Mouse (Mus musculus): Measurements from ENCODE around the gene Fyco1. TPM values are rescaled to one million over a fixed set of nuclear protein-coding genes. Genes with fewer than 3 reads are reported as not detected.

The Fyco1 gene
- 10.8 and 12.0 TPM in 2 replicates for polyA plus RNA-seq (2016; fragmentation: Nextera tagmentation; extraction: Ambion mirVana)

DNA sequence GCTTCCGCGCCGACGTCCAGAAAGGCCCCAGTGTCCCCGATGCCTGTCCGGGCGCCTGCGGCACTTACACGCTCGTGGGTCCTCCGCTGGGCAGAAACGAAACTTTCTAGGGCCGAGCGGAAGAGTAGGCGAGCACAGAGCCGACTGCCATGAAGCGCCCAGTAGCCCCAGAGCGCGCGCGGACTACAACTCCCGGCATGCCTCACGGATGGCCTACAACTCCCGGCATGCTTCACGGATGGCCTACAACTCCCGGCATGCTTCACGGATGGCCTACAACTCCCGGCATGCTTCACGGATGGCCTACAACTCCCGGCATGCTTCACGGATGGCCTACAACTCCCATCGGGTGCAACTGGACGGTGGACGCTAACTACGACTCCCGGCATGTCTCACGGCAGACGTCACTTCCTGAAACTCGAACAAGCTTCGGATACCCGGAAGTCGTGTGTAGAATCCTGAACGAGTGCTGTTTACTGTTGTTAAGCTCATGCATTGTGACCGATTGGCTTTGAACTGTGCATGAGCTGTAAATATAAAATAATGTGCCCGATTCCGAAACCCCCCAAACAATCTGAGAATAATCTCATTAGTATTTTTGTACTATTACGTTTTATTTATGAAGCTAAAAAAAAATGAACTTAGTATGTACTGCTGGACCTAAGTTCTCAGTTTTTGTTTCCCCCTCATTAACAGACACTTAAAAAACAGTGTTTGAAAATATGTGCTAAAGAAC is at the start of gene Fyco1:
Gene Fyco1, minus strand, starts transcription at position 187 of the 736 bp plus-strand sequence.
- Histone ChIP-seq H3K36me3 (no peaks in the 10 kb centered on the region), H3K4me1 (peaks cover 21% of the 10 kb centered on the region), H3K27ac (replicated peaks) (peak within 1 kb of the TSS; percentile 90), H3K4me3 (peak within 1 kb of the TSS; percentile 72), H3K27me3 (ENCODE audit: low read depth, poor library complexity, severe bottlenecking) (no peaks in the 10 kb centered on the region), H3K9me3 (replicated peaks) (no peaks in the 10 kb centered on the region)
- under 1% methylated on average over 47 of the region's 47 CpGs for whole genome bisulfite sequencing
- DNase-seq (ENCODE audit: low spot score), result peak; percentile 90

GRCm38 (mm10) chr9:123872049-123872448 is 20.4 kb upstream of the Fyco1 start:
- Histone ChIP-seq H3K27me3 (ENCODE audit: low read depth, poor library complexity, severe bottlenecking) (no peaks in the 10 kb centered on the region), H3K9me3 (replicated peaks) (no peaks in the 10 kb centered on the region)

DNA sequence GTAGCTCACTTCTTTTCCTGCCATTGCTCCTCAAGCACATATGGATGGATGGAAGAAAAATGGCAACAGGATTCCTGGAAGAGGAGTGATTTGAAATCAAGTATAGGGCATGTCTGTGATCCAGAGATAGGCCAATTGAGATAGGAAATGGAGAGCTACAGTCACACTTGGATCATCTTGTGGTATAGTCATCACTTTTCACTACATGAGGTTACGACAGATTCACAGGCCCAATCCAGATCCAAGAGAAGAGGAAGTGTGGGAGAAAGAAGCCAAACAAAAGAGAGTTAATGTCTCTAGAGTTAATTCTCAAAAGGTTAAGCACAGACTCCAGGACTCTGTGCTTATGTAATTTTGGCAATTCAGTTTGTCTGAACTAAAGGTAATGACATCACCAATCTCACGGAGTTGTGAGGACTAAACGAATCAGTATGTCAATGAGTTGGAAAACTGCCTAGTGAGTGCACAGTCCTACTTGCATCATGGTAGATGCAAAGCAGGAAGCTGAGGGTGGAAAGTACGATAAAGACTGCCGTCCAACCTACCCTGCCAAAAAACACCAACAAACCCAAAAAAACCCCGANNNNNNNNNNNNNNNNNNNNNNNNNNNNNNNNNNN is 17.6 kb upstream of the Fyco1 start:
- Histone ChIP-seq H3K36me3 (no peaks in the 10 kb centered on the region), H3K27me3 (ENCODE audit: low read depth, poor library complexity, severe bottlenecking) (no peaks in the 10 kb centered on the region), H3K4me1 (no peaks in the 10 kb centered on the region), H3K9me3 (replicated peaks) (no peaks in the 10 kb centered on the region), H3K27ac (replicated peaks) (no peak overlapping the region), H3K4me3 (no peak overlapping the region)
- 57% methylated on average over 6 of the region's 6 CpGs for WGBS
- no peak for DNase-seq (ENCODE audit: low spot score)

More at GRCm38 (mm10) chr9:123872049-123872448, 20.4 kb upstream of the Fyco1 start:
- H3K27ac ChIP-seq (replicated peaks), result no peak overlapping the region
- no peak overlapping the region for H3K4me3 ChIP-seq
- 78% methylated on average over 4 of the region's 4 CpGs for WGBS
- no peaks in the 10 kb centered on the region for H3K4me1 ChIP-seq
- no peaks in the 10 kb centered on the region for H3K36me3 ChIP-seq
- no peak for DNase-seq (ENCODE audit: low spot score)

DNA sequence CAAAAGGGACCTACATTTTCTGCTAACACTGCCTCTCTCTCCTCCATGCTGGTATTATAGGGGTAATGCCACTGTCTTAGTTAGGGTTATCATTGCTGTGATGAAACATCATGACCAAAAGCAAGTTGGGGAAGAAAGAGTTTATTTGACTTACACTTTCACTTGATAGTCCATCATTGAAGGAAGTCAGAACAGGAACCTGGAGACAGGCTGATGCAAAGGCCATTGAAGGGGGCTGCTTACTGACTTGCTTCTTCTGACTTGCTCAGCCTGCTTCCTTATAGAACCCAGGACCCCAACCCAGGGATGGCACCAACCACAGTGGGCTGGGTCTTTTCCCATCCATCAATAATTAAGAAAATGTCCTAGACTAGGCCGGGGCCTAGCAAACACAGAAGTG is 11.9 kb upstream of the Fyco1 start:
- Histone ChIP-seq H3K27ac (replicated peaks) (no peak overlapping the region), H3K36me3 (no peaks in the 10 kb centered on the region), H3K4me3 (no peak overlapping the region), H3K27me3 (ENCODE audit: low read depth, poor library complexity, severe bottlenecking) (no peaks in the 10 kb centered on the region), H3K4me1 (no peaks in the 10 kb centered on the region), H3K9me3 (replicated peaks) (no peaks in the 10 kb centered on the region)
- no peak for DNase-seq (ENCODE audit: low spot score)
- 86% methylated on average over 1 of the region's 1 CpGs for WGBS

DNA sequence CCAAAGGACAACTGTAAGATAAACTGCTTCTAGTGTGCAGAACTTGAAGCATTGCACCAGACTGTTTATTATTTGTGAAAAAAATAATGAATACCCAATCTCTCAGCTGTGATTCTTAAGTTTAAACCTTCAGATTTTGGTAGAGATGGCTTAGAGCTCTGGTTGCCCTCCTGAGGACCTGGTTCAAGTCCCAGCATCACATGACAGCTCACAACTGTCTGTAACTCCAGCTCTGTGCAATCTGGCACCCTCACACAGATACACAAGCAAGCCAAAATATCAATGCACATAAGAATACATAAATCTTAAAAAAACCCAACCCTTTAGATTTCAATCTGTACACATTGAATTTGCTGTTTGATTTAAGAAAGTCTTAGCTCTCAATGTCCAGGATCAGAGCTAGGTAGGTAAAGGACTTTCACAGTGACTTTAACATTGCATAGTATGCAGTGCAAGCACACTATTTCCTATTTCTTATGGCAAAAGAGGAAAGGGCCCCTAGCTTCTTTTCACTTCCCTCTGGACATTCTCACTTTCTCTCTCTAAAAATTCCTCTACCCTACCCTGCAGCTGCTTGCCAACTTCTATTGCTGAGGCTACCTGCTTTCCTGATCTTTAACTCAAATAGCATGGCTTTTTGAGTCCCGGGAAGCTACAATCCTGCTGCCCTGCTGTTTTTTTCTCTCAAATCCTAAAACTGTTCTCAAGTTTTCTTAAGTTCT is 11.4 kb upstream of the Fyco1 start:
- WGBS, result 88% methylated on average over 1 of the region's 1 CpGs
- no peak for DNase-seq (ENCODE audit: low spot score)
- Histone ChIP-seq H3K27ac (replicated peaks) (no peak overlapping the region), H3K4me3 (no peak overlapping the region), H3K4me1 (no peaks in the 10 kb centered on the region), H3K9me3 (replicated peaks) (no peaks in the 10 kb centered on the region), H3K36me3 (no peaks in the 10 kb centered on the region), H3K27me3 (ENCODE audit: low read depth, poor library complexity, severe bottlenecking) (no peaks in the 10 kb centered on the region)

- Histone ChIP-seq H3K27ac (replicated peaks) (no peak within 1 kb of the TSS), H3K36me3 (no peaks in the 10 kb centered on the region), H3K4me1 (no peaks in the 10 kb centered on the region), H3K27me3 (ENCODE audit: low read depth, poor library complexity, severe bottlenecking) (no peaks in the 10 kb centered on the region), H3K4me3 (no peak within 1 kb of the TSS), H3K9me3 (replicated peaks) (no peaks in the 10 kb centered on the region)
- no peak for DNase-seq (ENCODE audit: low spot score)
- WGBS, result 91% methylated on average over 9 of the region's 9 CpGs
Measured at GRCm38 (mm10) chr9:123861929-123862328, 10.2 kb upstream of the Fyco1 start, which contains the start of gene Xcr1. TSS of gene Xcr1 (minus strand) at chr9:123862029.

DNA sequence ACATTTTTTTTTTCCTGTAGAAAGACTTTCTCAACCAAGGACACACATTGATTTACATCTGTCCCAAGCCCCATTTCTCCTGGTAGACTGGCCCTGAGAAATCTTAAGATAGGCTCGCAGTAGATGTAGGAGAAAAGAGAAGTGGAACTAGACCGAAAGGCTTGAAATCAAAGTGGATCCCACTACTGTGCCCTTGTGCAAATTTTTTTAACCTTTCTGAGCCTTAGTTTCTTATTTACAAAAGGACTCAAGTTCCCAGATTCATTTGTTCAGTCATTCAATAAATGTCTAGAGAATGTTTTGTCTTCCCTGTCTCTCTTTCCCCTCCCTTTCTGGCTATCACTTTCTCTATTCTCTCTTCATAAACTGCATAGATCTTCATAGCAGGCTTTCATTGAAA is 5.1 kb upstream of the Fyco1 start:
- no peak overlapping the region for H3K4me3 ChIP-seq
- peaks cover 4% of the 10 kb centered on the region for H3K4me1 ChIP-seq
- 95% methylated on average over 2 of the region's 2 CpGs for WGBS
- no peaks in the 10 kb centered on the region for H3K9me3 ChIP-seq (replicated peaks)
- H3K27me3 ChIP-seq (ENCODE audit: low read depth, poor library complexity, severe bottlenecking), result no peaks in the 10 kb centered on the region
- no peak overlapping the region for H3K27ac ChIP-seq (replicated peaks)
- DNase-seq (ENCODE audit: low spot score), result no peak
- no peaks in the 10 kb centered on the region for H3K36me3 ChIP-seq

DNA sequence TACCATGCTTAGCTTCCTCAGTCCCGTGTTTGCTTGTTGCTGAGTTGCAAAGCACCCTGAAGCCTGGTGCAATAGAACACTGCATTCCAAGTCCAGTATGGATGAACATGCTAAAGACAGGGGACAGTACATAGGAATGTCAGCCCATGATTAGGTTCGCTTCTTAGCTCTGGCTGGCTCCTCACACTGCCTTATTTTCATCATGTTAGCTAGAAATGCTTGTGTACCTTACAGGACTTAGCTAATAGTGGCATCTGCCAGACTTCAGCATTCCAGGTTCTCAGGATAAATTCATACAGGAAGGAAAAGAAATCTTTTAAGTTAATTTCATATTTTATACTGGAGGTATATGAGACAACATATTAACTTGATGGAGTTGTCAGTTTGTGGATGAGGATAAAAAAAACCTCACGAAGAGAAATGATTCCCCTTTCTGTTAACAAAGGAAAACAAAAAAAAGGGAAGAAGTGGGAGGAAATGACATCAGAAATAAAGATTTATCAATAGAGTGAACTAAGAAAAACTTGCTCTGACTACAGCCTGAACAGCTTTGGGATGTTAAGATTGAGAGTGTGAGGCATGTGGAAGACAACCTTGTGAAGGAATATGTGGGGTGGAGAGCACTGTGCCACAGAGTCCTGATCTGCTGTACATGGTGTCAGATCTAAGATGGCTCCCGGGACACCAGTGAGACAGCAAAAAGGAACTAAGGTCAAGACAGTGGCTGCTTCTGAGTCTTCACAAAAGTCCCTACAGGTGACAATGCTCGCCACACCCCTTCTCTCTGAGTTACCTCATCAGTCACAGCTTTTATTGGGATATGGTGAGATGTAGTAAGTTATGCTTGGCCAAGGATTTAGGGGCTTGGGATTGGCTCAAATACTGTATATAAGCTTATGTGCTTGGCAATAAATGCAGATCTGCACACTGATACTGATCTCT is 1.0 kb upstream of the Fyco1 start:
- Histone ChIP-seq H3K36me3 (no peaks in the 10 kb centered on the region), H3K9me3 (replicated peaks) (no peaks in the 10 kb centered on the region), H3K27me3 (ENCODE audit: low read depth, poor library complexity, severe bottlenecking) (no peaks in the 10 kb centered on the region), H3K27ac (replicated peaks) (peak overlapping the region; percentile 78), H3K4me1 (peaks cover 21% of the 10 kb centered on the region), H3K4me3 (peak overlapping the region; percentile 72)
- DNase-seq (ENCODE audit: low spot score), result peak; percentile 15
- WGBS, result 64% methylated on average over 5 of the region's 5 CpGs

- peaks cover 21% of the 10 kb centered on the region for H3K4me1 ChIP-seq
- no peak for DNase-seq (ENCODE audit: low spot score)
- WGBS, result under 1% methylated on average over 27 of the region's 27 CpGs
- H3K27me3 ChIP-seq (ENCODE audit: low read depth, poor library complexity, severe bottlenecking), result no peaks in the 10 kb centered on the region
- peak overlapping the region; percentile 72 for H3K4me3 ChIP-seq
- H3K36me3 ChIP-seq, result no peaks in the 10 kb centered on the region
- H3K9me3 ChIP-seq (replicated peaks), result no peaks in the 10 kb centered on the region
- H3K27ac ChIP-seq (replicated peaks), result peak overlapping the region; percentile 90
Measured at GRCm38 (mm10) chr9:123851062-123851712, 512 bp downstream of the Fyco1 start.

GRCm38 (mm10) chr9:123850705-123851061 is 1.0 kb downstream of the Fyco1 start:
- 14% methylated on average over 2 of the region's 2 CpGs for WGBS
- H3K4me3 ChIP-seq, result peak overlapping the region; percentile 72
- peak overlapping the region; percentile 90; the same call in 1 of the 2 replicates for H3K27ac ChIP-seq (replicated peaks)
- H3K36me3 ChIP-seq, result no peaks in the 10 kb centered on the region
- H3K9me3 ChIP-seq (replicated peaks), result no peaks in the 10 kb centered on the region
- DNase-seq (ENCODE audit: low spot score), result no peak
- peaks cover 21% of the 10 kb centered on the region for H3K4me1 ChIP-seq
- no peaks in the 10 kb centered on the region for H3K27me3 ChIP-seq (ENCODE audit: low read depth, poor library complexity, severe bottlenecking)

DNA sequence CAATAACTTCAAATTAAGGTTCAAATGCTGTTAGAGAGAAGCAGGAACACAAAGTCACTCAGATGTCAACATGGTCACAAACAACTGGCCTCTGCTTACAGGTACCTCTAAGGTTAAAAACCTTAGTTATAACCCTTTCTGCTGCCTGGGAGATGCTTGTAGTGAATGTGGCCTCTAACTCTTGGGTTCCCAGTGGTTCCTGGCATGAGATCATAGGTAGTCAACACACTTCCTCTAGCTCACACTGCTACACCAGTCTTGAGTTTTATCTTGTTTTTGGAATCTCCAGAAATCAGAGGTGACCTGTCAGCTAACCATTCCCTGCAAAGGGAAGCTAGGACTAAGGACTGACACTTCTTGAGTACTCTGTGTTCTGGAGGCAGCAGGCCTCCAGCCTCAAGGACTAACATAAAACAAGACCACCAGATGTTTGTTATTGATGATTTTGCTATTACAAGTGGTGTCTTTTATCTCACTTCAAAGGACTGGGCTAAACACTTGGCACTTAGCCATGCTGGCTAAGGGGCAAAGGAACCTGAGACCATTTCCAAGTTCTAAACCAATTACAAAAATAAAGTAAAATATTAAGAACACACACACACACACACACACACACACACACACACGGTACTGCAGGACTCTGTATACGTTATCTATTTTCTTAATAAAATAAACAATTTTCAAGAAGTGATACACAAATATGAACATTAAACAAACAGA is 1.6 kb downstream of the Fyco1 start:
- H3K36me3 ChIP-seq, result no peaks in the 10 kb centered on the region
- peaks cover 21% of the 10 kb centered on the region for H3K4me1 ChIP-seq
- no peaks in the 10 kb centered on the region for H3K27me3 ChIP-seq (ENCODE audit: low read depth, poor library complexity, severe bottlenecking)
- no peak for DNase-seq (ENCODE audit: low spot score)
- H3K27ac ChIP-seq (replicated peaks), result no peak overlapping the region
- H3K4me3 ChIP-seq, result peak overlapping the region; percentile 72
- WGBS, result 69% methylated on average over 2 of the region's 2 CpGs
- H3K9me3 ChIP-seq (replicated peaks), result no peaks in the 10 kb centered on the region
